Mouse (Mus musculus): ENCODE data around the gene Crlf3.

DNA sequence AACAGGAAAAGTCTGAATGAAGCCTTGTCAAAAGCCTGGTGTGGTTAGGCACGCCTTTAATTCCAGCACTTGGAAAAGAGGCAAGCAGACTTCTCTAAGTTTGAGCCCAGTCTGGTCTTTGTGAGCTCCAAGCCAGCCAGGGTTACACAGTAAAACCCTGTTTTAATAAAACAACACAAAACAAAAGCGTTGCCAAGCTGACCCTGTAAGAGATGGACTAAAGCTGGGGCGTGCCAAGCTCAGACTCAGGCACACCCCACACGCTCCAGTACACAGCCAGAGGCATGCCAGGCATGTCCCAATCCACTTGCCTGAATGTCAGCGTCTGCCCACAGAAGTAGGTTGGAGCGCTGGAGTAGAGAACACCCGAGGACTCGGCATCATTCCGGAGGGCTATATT lies 24.6 kb downstream of the Crlf3 start:
- TF ChIP-seq CTCF (IDR thresholded peaks at IDR 0.05; ENCODE audit: control insufficient read depth, insufficient read depth, insufficient replicate concordance, low read depth, low read length) (no peak), POLR2A (IDR thresholded peaks at IDR 0.05; ENCODE audit: control insufficient read depth, low read depth, low read length) (no peak)

Measured in testis, adult 2 months (tissue).